Mouse (Mus musculus) thymus, adult 2 months (tissue): Measurements from ENCODE around the gene Trmt5. TPM values are rescaled to one million over a fixed set of nuclear protein-coding genes. Genes with fewer than 3 reads are reported as not detected.

Experiments used
- DNase-seq: peaks from one replicate; pipeline ENCODE4 v3.0.0; 2021
- H3K27ac ChIP-seq: fragments of 200-500 bp; 2 replicates; pipeline ENCODE4 v1.5.1; 2012; ENCODE audit warnings: low read length, control low read depth; ENCODE audit not compliant: control insufficient read depth, insufficient read depth
- H3K27me3 ChIP-seq: fragments of 200-500 bp; 2 replicates; pipeline ENCODE4 v1.6.1; 2012; ENCODE audit warnings: mild to moderate bottlenecking, low read length, moderate library complexity, mixed read lengths; ENCODE audit not compliant: control insufficient read depth, insufficient read depth
- H3K36me3 ChIP-seq: fragments of 200-500 bp; 2 replicates; pipeline ENCODE4 v1.6.1; 2012; ENCODE audit warnings: mild to moderate bottlenecking, low read length, moderate library complexity; ENCODE audit not compliant: control insufficient read depth, insufficient read depth
- H3K4me1 ChIP-seq: fragments of 200-500 bp; replicated peaks from 2 replicates; pipeline ENCODE4 v1.6.1; 2012; ENCODE audit warnings: low read length; ENCODE audit not compliant: control insufficient read depth, insufficient read depth
- H3K4me3 ChIP-seq: fragments of 200-500 bp; 2 replicates; pipeline ENCODE4 v1.5.1; 2012; ENCODE audit warnings: mild to moderate bottlenecking, low read length, control low read depth, moderate library complexity; ENCODE audit not compliant: control insufficient read depth, insufficient read depth
- CTCF ChIP-seq: fragments of 200-500 bp; IDR thresholded peaks from 2 replicates; pipeline ENCODE4 v1.5.1; 2012; ENCODE audit warnings: mild to moderate bottlenecking, control low read depth, low read length, moderate library complexity, borderline replicate concordance; ENCODE audit not compliant: control insufficient read depth, poor library complexity, insufficient read depth; ENCODE audit errors: extremely low read depth
- POLR2A ChIP-seq: fragments of 200-500 bp; IDR thresholded peaks from 2 replicates; pipeline ENCODE4 v1.6.1; 2012; ENCODE audit warnings: mild to moderate bottlenecking, low read length, control low read depth, moderate library complexity; ENCODE audit not compliant: control insufficient read depth, poor library complexity, insufficient read depth; ENCODE audit errors: extremely low read depth
- WGBS: fragments of 180-500 bp; shearing (Covaris S2); methylation state at CpG from one replicate; pipeline ENCODE4 v1.1.7; 2018; 5-methylcytosine and 5-hydroxymethylcytosine counted together
- polyA plus RNA-seq: library from polyadenylated mRNA; depleted of rRNA; stranded (reverse); fragments of >200 nt; gene quantifications from 2 replicates; pipeline ENCODE4 v1.2.3, GENCODE M21; 2012

The Trmt5 gene
- polyA plus RNA-seq, 1 experiment = 6.5 TPM

GRCm38 (mm10) chr12:73325617-73326016, 39.1 kb upstream of the Trmt5 start:
- Histone ChIP-seq H3K27me3 (no peaks in the 10 kb centered on the region), H3K36me3 (no peaks in the 10 kb centered on the region), H3K4me3 (no peak overlapping the region), H3K27ac (no peak overlapping the region), H3K4me1 (peaks cover 4% of the 10 kb centered on the region; the same call in 1 of the 2 replicates)
- TF ChIP-seq POLR2A (no peak), CTCF (no peak)
- peak; percentile 30 for DNase-seq
- 46% methylated on average over 4 of the region's 4 CpGs for WGBS

- Histone ChIP-seq H3K27ac (no peak overlapping the region), H3K4me1 (peaks cover 4% of the 10 kb centered on the region; the same call in 1 of the 2 replicates)
Measured at GRCm38 (mm10) chr12:73325181-73325580, 38.7 kb upstream of the Trmt5 start.

GRCm38 (mm10) chr12:73324742-73325141, 38.2 kb upstream of the Trmt5 start:
- no peaks in the 10 kb centered on the region for H3K27me3 ChIP-seq
- no peaks in the 10 kb centered on the region for H3K36me3 ChIP-seq
- WGBS = 97% methylated on average over 1 of the region's 1 CpGs
- peaks cover 4% of the 10 kb centered on the region; the same call in 1 of the 2 replicates for H3K4me1 ChIP-seq
- no peak overlapping the region for H3K27ac ChIP-seq
- no peak overlapping the region for H3K4me3 ChIP-seq
- TF ChIP-seq POLR2A (no peak), CTCF (no peak)
- no peak for DNase-seq

More at GRCm38 (mm10) chr12:73325181-73325580, 38.7 kb upstream of the Trmt5 start:
- 80% methylated on average over 2 of the region's 2 CpGs for WGBS
- H3K27me3 ChIP-seq = no peaks in the 10 kb centered on the region
- no peaks in the 10 kb centered on the region for H3K36me3 ChIP-seq
- TF ChIP-seq CTCF (no peak), POLR2A (no peak)
- DNase-seq = no peak
- no peak overlapping the region for H3K4me3 ChIP-seq

GRCm38 (mm10) chr12:73324180-73324586, 37.7 kb upstream of the Trmt5 start:
- Histone ChIP-seq H3K4me3 (no peak overlapping the region), H3K4me1 (peaks cover 4% of the 10 kb centered on the region; the same call in 1 of the 2 replicates), H3K27ac (no peak overlapping the region), H3K36me3 (no peaks in the 10 kb centered on the region), H3K27me3 (no peaks in the 10 kb centered on the region)
- no peak for TF ChIP-seq CTCF
- no peak for TF ChIP-seq POLR2A
- DNase-seq = no peak
- 90% methylated on average over 8 of the region's 8 CpGs for WGBS

- Histone ChIP-seq H3K4me1 (no peaks in the 10 kb centered on the region), H3K4me3 (no peak overlapping the region), H3K36me3 (no peaks in the 10 kb centered on the region), H3K27ac (no peak overlapping the region), H3K27me3 (no peaks in the 10 kb centered on the region)
- no peak for DNase-seq
- TF ChIP-seq POLR2A = no peak
- no peak for TF ChIP-seq CTCF
- WGBS = 82% methylated on average over 7 of the region's 7 CpGs
Measured at GRCm38 (mm10) chr12:73317706-73318686, 31.5 kb upstream of the Trmt5 start.

- WGBS = 97% methylated on average over 2 of the region's 2 CpGs
- no peaks in the 10 kb centered on the region for H3K27me3 ChIP-seq
- TF ChIP-seq CTCF (no peak), POLR2A (no peak)
Measured at GRCm38 (mm10) chr12:73308711-73309110, 22.2 kb upstream of the Trmt5 start.

GRCm38 (mm10) chr12:73307750-73308149, 21.2 kb upstream of the Trmt5 start:
- Histone ChIP-seq H3K36me3 (no peaks in the 10 kb centered on the region), H3K27me3 (no peaks in the 10 kb centered on the region), H3K4me1 (no peaks in the 10 kb centered on the region), H3K4me3 (no peak overlapping the region), H3K27ac (no peak overlapping the region)
- TF ChIP-seq POLR2A = no peak
- no peak for TF ChIP-seq CTCF
- WGBS = 98% methylated on average over 4 of the region's 4 CpGs
- no peak for DNase-seq

More at GRCm38 (mm10) chr12:73308711-73309110, 22.2 kb upstream of the Trmt5 start:
- Histone ChIP-seq H3K4me3 (no peak overlapping the region), H3K36me3 (no peaks in the 10 kb centered on the region), H3K27ac (no peak overlapping the region), H3K4me1 (no peaks in the 10 kb centered on the region)
- DNase-seq = no peak
